Mouse (Mus musculus) thymus, adult 2 months (tissue): ENCODE measurements around the gene Ghitm. TPM values are rescaled to one million over a fixed set of nuclear protein-coding genes. Genes with fewer than 3 reads are reported as not detected.

Source experiments
- DNase-seq: peaks from one replicate; pipeline ENCODE4 v3.0.0; 2021
- H3K27ac ChIP-seq: fragments of 200-500 bp; 2 replicates; pipeline ENCODE4 v1.5.1; 2012; ENCODE audit warnings: low read length, control low read depth; ENCODE audit not compliant: control insufficient read depth, insufficient read depth
- H3K27me3 ChIP-seq: fragments of 200-500 bp; 2 replicates; pipeline ENCODE4 v1.6.1; 2012; ENCODE audit warnings: mild to moderate bottlenecking, low read length, moderate library complexity, mixed read lengths; ENCODE audit not compliant: control insufficient read depth, insufficient read depth
- H3K36me3 ChIP-seq: fragments of 200-500 bp; 2 replicates; pipeline ENCODE4 v1.6.1; 2012; ENCODE audit warnings: mild to moderate bottlenecking, low read length, moderate library complexity; ENCODE audit not compliant: control insufficient read depth, insufficient read depth
- H3K4me1 ChIP-seq: fragments of 200-500 bp; replicated peaks from 2 replicates; pipeline ENCODE4 v1.6.1; 2012; ENCODE audit warnings: low read length; ENCODE audit not compliant: control insufficient read depth, insufficient read depth
- H3K4me3 ChIP-seq: fragments of 200-500 bp; 2 replicates; pipeline ENCODE4 v1.5.1; 2012; ENCODE audit warnings: mild to moderate bottlenecking, low read length, control low read depth, moderate library complexity; ENCODE audit not compliant: control insufficient read depth, insufficient read depth
- CTCF ChIP-seq: fragments of 200-500 bp; IDR thresholded peaks from 2 replicates; pipeline ENCODE4 v1.5.1; 2012; ENCODE audit warnings: mild to moderate bottlenecking, control low read depth, low read length, moderate library complexity, borderline replicate concordance; ENCODE audit not compliant: control insufficient read depth, poor library complexity, insufficient read depth; ENCODE audit errors: extremely low read depth
- POLR2A ChIP-seq: fragments of 200-500 bp; IDR thresholded peaks from 2 replicates; pipeline ENCODE4 v1.6.1; 2012; ENCODE audit warnings: mild to moderate bottlenecking, low read length, control low read depth, moderate library complexity; ENCODE audit not compliant: control insufficient read depth, poor library complexity, insufficient read depth; ENCODE audit errors: extremely low read depth
- WGBS: fragments of 180-500 bp; shearing (Covaris S2); methylation state at CpG from one replicate; pipeline ENCODE4 v1.1.7; 2018; 5-methylcytosine and 5-hydroxymethylcytosine counted together
- polyA plus RNA-seq: library from polyadenylated mRNA; depleted of rRNA; stranded (reverse); fragments of >200 nt; gene quantifications from 2 replicates; pipeline ENCODE4 v1.2.3, GENCODE M21; 2012

Gene Ghitm
- polyA plus RNA-seq, 1 experiment: 115 TPM

- H3K4me3 ChIP-seq: no peak overlapping the region
- peak; percentile 31 for DNase-seq
- no peaks in the 10 kb centered on the region for H3K4me1 ChIP-seq
- no peak for TF ChIP-seq CTCF
- H3K27ac ChIP-seq: no peak overlapping the region
- H3K27me3 ChIP-seq: no peaks in the 10 kb centered on the region
- H3K36me3 ChIP-seq: peaks cover 71% of the 10 kb centered on the region
- WGBS: 68% methylated on average over 4 of the region's 4 CpGs
Observed at GRCm38 (mm10) chr14:37127652-37128051, 7.4 kb downstream of the Ghitm start.

GRCm38 (mm10) chr14:37119233-37119632 is 15.8 kb downstream of the Ghitm start:
- WGBS: 96% methylated on average over 4 of the region's 4 CpGs
- TF ChIP-seq CTCF: no peak
- no peak for TF ChIP-seq POLR2A
- no peak for DNase-seq
- no peaks in the 10 kb centered on the region for H3K4me1 ChIP-seq
- no peak overlapping the region for H3K4me3 ChIP-seq
- H3K27ac ChIP-seq: no peak overlapping the region
- no peaks in the 10 kb centered on the region for H3K27me3 ChIP-seq
- peaks cover 25% of the 10 kb centered on the region for H3K36me3 ChIP-seq

GRCm38 (mm10) chr14:37113922-37114321 is 21.1 kb downstream of the Ghitm start, which contains the start of gene 2610528A11Rik:
Gene 2610528A11Rik, minus strand, starts transcription at chr14:37114022.
- H3K27ac ChIP-seq: no peak within 1 kb of the TSS
- no peaks in the 10 kb centered on the region for H3K36me3 ChIP-seq
- TF ChIP-seq CTCF: no peak
- no peak for TF ChIP-seq POLR2A
- no peak for DNase-seq
- H3K27me3 ChIP-seq: no peaks in the 10 kb centered on the region
- H3K4me3 ChIP-seq: no peak within 1 kb of the TSS
- WGBS: 66% methylated on average over 3 of the region's 3 CpGs
- H3K4me1 ChIP-seq: no peaks in the 10 kb centered on the region

GRCm38 (mm10) chr14:37112931-37113330 is 22.1 kb downstream of the Ghitm start:
- no peak overlapping the region for H3K4me3 ChIP-seq
- H3K27me3 ChIP-seq: no peaks in the 10 kb centered on the region
- H3K4me1 ChIP-seq: no peaks in the 10 kb centered on the region
- TF ChIP-seq CTCF: no peak
- no peaks in the 10 kb centered on the region for H3K36me3 ChIP-seq
- DNase-seq: no peak
- 92% methylated on average over 7 of the region's 7 CpGs for WGBS
- no peak overlapping the region for H3K27ac ChIP-seq

GRCm38 (mm10) chr14:37111371-37111770 is 23.7 kb downstream of the Ghitm start:
- Histone ChIP-seq H3K36me3 (no peaks in the 10 kb centered on the region), H3K4me1 (no peaks in the 10 kb centered on the region), H3K27ac (no peak overlapping the region), H3K4me3 (no peak overlapping the region), H3K27me3 (no peaks in the 10 kb centered on the region)
- TF ChIP-seq CTCF (no peak), POLR2A (no peak)
- DNase-seq: no peak

- DNase-seq: no peak
- Histone ChIP-seq H3K4me3 (no peak overlapping the region), H3K27ac (no peak overlapping the region), H3K36me3 (no peaks in the 10 kb centered on the region), H3K4me1 (no peaks in the 10 kb centered on the region), H3K27me3 (no peaks in the 10 kb centered on the region)
- 97% methylated on average over 2 of the region's 2 CpGs for WGBS
- no peak for TF ChIP-seq CTCF
- TF ChIP-seq POLR2A: no peak
Observed at GRCm38 (mm10) chr14:37110456-37110855, 24.6 kb downstream of the Ghitm start.

- Histone ChIP-seq H3K27me3 (no peaks in the 10 kb centered on the region), H3K4me3 (no peak overlapping the region), H3K36me3 (no peaks in the 10 kb centered on the region), H3K4me1 (no peaks in the 10 kb centered on the region), H3K27ac (no peak overlapping the region)
- no peak for DNase-seq
- WGBS: 43% methylated on average over 9 of the region's 9 CpGs
- no peak for TF ChIP-seq CTCF
- no peak for TF ChIP-seq POLR2A
Observed at GRCm38 (mm10) chr14:37109975-37110374, 25.1 kb downstream of the Ghitm start.
